Mouse (Mus musculus): Measurements from ENCODE around the gene F2rl2. TPM values are rescaled to one million over a fixed set of nuclear protein-coding genes. Genes with fewer than 3 reads are reported as not detected.

The F2rl2 gene
- total RNA-seq, 2 experiments from 2014 or later = 0.11 TPM; not detected in 1

GRCm38 (mm10) chr13:95696120-95696653, 466 bp upstream of the F2rl2 start:
- intact Hi-C loops (cut with DNase I) = no loop called here

GRCm38 (mm10) chr13:95697874-95698273, 1.2 kb downstream of the F2rl2 start:
- intact Hi-C loops (cut with DNase I) = no loop called here
- DNase-seq = no peak

More at GRCm38 (mm10) chr13:95696120-95696653, 466 bp upstream of the F2rl2 start:
- no peak for DNase-seq

- DNase-seq = no peak
- intact Hi-C loops (cut with DNase I) = no loop called here
Observed at GRCm38 (mm10) chr13:95703376-95703775, 6.7 kb downstream of the F2rl2 start.

GRCm38 (mm10) chr13:95705589-95705988, 8.9 kb downstream of the F2rl2 start:
- intact Hi-C loops (cut with DNase I) = no loop called here
- DNase-seq = no peak

- no peak for DNase-seq
- intact Hi-C loops (cut with DNase I) = no loop called here
Observed at GRCm38 (mm10) chr13:95712054-95712453, 15.4 kb downstream of the F2rl2 start.

GRCm38 (mm10) chr13:95712570-95713268, 16.1 kb downstream of the F2rl2 start:
- intact Hi-C loops (cut with DNase I) = no loop called here
- no peak for DNase-seq

- intact Hi-C loops (cut with DNase I) = no loop called here
Observed at GRCm38 (mm10) chr13:95714271-95714975, 17.8 kb downstream of the F2rl2 start.

GRCm38 (mm10) chr13:95715356-95715755, 18.7 kb downstream of the F2rl2 start:
- no peak for DNase-seq
- intact Hi-C loops (cut with DNase I) = no loop called here

More at GRCm38 (mm10) chr13:95714271-95714975, 17.8 kb downstream of the F2rl2 start:
- DNase-seq = no peak

- DNase-seq = peak; percentile 66 to 67
- intact Hi-C loops (cut with DNase I) = loop anchor here (1.0 to 2.0 kb wide), 2 partner anchors 53 to 156 kb away; no protein-coding TSS in a partner anchor
Observed at GRCm38 (mm10) chr13:95719320-95720232, 22.9 kb downstream of the F2rl2 start.

GRCm38 (mm10) chr13:95730491-95730890, 33.8 kb downstream of the F2rl2 start:
- DNase-seq = no peak
- intact Hi-C loops (cut with DNase I) = no loop called here

GRCm38 (mm10) chr13:95739651-95740050, 43.0 kb downstream of the F2rl2 start:
- intact Hi-C loops (cut with DNase I) = loop anchor here (5.0 kb wide), 1 partner anchor 153 kb away; the partner anchor contains the start of gene Iqgap2
- no peak for DNase-seq

- intact Hi-C loops (cut with DNase I) = loop anchor here (5.0 kb wide), 1 partner anchor 150 kb away; the partner anchor contains the start of gene Iqgap2
Observed at GRCm38 (mm10) chr13:95741813-95742689, 45.4 kb downstream of the F2rl2 start.

GRCm38 (mm10) chr13:95742881-95743466, 46.3 kb downstream of the F2rl2 start:
- DNase-seq = no peak
- intact Hi-C loops (cut with DNase I) = loop anchor here (5.0 kb wide), 1 partner anchor 149 kb away; the partner anchor contains the start of gene Iqgap2

More at GRCm38 (mm10) chr13:95741813-95742689, 45.4 kb downstream of the F2rl2 start:
- no peak for DNase-seq

GRCm38 (mm10) chr13:95745451-95745850, 48.8 kb downstream of the F2rl2 start:
- no peak for DNase-seq
- intact Hi-C loops (cut with DNase I) = no loop called here

- intact Hi-C loops (cut with DNase I) = no loop called here
- DNase-seq = peak; percentile 38 to 60
Observed at GRCm38 (mm10) chr13:95746509-95746908, 49.9 kb downstream of the F2rl2 start.

GRCm38 (mm10) chr13:95747101-95747500, 50.4 kb downstream of the F2rl2 start:
- DNase-seq = no peak
- intact Hi-C loops (cut with DNase I) = no loop called here

GRCm38 (mm10) chr13:95747541-95747940, 50.9 kb downstream of the F2rl2 start:
- DNase-seq = no peak
- intact Hi-C loops (cut with DNase I) = no loop called here
